Mouse (Mus musculus) thymus, postnatal 4 days (tissue): ENCODE measurements around the gene Necap2.

Experiments
- DNase-seq: peaks from one replicate; pipeline ENCODE4 v3.0.0; 2021

The Necap2 gene

GRCm38 (mm10) chr4:141031733-141032132 lies 46.4 kb downstream of the Necap2 start:
- DNase-seq, result peak; percentile 89

- no peak for DNase-seq
Observed at GRCm38 (mm10) chr4:141030541-141031206, 47.5 kb downstream of the Necap2 start.

DNA sequence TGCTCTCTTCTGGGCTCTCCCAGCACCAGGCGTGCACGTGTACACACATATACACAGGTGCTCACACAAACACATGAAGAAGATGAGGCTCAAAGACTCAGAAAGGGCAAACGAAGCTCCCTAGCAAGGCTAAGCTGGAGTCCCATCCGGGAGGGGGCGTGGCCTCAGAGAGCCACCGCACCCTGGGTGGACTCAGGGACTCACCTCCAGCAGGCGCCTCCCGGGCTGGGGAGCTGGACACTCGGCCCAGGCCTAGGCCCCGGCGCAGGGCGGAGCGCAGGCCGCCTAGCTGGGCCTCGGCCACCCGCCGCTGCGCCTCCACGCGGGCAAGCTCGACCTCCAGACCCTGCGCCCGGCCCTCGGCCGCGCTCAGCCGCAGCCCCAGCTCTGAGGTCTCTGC lies 53.2 kb downstream of the Necap2 start:
- no peak for DNase-seq

- no peak for DNase-seq
Observed at GRCm38 (mm10) chr4:141024052-141024451, 54.1 kb downstream of the Necap2 start.

DNA sequence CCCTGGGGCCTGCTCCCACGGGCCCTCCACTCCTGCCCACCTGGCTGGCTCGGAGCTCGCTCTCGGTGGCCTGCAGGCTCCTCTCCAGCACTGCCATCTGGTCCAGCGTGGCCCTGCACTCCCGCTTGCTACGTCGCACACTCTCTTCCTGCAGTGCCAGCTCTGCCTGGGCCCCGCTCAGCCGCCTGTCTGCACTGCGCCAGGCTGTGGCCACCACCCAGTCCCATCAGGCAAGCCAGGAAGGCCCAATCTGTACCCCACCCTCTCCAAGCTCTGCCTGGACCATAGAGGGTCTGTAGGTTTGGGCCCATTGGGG lies 56.6 kb downstream of the Necap2 start:
- no peak for DNase-seq

DNA sequence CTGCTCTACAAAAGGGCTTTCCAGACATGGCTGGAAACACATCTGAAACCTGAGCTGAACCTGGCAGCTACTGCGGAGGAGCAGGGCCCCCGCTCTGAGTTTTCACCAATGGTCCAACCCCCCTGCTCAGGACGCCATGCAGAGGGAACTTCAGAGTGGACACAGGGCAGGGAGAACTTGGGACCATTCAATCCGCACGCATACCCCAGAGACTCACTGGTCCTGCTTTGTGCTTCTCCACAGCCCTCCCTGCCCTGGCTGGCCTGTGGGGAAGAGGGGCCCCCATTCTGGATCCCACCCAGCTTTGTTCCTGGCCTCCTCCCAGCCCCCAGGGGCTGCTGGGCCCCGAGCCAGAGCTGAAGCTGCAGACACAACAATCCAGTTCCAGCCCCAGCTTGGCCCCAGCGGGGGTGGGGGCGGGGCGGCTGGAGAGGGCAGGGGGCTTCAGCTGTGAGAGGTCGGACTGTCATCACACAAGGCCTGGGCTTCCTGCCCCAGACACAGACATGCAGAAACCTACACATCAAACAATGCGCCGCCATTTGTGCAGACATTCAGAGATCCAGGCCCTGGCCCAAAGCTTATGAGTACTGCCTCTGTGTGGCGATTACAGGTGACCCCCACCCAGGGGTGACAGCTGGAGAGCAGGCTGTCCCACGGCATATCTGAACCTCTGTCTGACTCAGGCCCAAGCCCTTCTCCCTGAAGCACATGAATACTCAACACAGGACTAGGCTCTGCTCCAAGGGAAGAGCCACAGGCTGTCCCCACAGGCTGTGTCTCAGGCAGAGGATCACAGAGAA lies 57.1 kb downstream of the Necap2 start:
- DNase-seq, result no peak

GRCm38 (mm10) chr4:141020220-141020619 lies 57.9 kb downstream of the Necap2 start:
- DNase-seq, result no peak

DNA sequence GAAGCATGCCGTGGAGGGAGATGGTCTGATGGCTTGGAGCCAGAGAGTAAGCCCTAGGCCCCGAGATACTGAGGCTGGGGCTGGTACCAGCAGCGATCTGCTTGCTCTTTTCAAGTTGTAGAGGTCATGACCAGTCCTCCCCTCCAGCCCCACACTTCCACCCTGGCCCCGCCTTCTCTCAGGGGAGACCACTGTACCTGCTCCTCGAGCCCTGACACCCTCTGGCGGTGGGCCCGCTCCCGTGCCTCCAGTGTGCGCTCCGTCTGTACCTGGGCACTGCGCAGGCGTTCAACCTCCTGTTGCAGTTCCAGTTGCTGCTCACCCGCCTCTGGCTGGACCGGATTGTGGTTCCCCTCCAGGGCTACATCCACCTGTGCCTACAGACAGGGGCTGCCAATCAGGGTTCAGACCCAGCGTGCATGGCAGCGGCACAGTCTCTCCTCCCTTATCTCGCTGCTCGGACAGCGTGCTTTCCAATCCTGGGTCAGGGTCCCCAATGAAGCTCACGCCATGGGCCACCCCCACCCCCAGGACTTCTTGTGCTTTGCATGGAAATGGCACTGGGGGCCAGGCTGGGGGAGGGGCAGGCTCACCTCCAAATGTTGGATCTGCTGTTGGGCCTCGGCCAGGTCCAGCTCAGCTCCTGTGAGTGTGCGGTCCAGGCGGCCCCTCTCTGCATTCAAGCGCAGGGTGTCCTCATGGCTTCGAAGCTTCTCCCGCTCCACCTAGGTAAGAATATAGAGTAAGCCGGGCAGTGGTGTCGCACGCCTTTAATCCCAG lies 60.3 kb downstream of the Necap2 start:
- DNase-seq, result no peak
